Mouse (Mus musculus): Measurements from ENCODE around the gene Rnf5.

Gene Rnf5

DNA sequence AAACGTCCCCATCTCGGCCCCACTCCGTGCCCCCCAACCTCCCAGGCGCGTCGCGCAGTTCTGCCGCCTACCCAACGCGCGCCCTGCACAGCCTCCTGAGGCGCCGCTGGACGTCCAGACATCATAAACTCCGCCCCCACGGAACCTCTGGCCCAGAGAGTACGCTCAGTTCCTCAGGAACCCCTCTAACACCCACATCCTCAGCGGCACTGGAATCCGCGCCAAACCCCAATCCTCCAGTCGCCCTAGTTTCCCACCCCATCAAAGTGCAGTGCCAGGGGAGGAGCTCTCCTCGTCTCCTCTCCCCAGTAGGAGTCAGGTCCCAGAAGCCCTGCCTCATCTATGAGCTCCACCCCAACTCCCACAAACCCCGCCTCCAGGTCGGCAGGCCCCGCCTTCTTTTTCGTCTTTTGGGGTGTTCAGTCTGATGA, 28.8 kb upstream of the Rnf5 start:
- peak; percentile 79 for DNase-seq (ENCODE audit: low read depth)

DNA sequence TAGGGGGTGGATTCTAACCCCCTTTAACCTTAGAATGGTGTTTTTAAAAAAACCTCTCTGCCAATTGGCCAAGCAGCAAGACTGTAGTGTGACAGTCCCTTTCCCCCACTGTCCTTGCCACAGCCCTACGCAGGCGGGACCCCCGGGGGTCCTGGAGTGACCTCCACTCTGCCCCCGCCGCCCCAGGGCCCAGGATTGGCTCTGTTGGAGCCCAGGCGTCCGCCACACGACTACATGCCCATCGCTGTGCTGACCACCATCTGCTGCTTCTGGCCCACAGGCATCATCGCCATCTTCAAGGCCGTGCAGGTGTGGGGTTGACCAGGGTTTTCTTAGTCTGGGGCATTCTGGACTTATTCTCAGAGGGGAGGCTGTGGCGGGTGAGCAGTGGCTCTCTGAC, 28.2 kb upstream of the Rnf5 start:
- no peak for DNase-seq (ENCODE audit: low read depth)

DNA sequence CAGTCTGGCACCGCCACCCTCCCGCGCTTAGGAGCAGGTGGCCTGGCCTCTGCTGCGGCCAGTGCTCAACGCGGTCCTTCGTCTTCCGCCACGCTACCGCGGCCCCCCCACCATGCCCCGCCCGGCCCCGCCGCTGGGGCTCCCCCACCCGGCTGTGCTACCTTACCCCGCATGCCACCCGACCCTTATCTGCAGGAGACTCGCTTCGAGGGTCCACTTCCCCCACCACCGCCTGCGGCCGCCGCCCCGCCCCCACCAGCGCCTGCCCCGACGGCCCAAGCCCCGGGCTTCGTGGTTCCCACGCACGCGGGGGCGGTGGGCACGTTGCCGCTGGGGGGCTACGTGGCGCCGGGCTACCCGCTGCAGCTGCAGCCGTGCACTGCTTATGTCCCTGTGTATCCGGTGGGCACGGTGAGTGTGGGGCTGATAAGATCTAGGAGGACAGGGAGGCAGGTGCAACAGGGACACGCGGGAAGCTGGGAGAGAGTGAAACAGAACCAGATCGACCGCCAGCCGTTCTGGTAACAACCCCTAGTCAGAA, 27.3 kb upstream of the Rnf5 start:
- DNase-seq (ENCODE audit: low read depth), result peak; percentile 40

DNA sequence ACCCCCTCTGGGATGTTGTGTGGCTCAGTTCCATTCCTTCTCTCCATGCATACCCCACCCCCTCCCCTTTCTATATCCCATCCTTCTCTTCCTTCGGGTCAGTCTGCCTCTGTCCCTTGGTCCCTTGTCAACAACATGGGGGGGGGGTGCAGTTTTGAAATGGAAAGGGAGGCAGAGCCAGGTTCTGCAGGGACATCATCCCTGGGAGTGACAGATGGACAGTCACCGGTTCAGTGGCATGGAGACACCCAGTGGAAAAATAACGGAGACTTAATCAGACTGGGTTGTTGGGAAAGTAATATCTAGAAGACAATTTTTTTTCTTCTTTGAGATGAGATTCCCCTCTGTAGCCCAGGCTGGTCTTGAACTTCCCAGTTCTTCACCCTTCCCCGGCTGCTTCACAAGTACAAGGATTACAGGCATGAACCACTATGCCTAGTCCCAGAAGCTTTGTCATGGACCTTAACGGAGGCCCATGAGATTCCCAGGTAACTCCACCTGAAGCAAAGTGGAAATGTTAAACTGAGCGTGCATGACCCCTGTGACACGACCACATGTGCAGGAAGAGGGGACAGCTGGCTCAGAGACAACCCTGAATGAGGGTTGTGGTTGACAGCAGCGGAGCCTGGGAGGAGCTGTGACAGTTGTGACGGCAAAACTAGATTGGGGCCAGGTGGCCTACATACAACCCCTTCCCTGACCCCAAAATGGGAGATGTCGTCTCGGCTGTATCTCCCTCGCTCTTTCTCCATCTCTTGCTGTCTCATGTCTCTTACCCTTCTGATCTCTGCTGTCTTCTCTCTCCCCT, 26.5 kb upstream of the Rnf5 start:
- DNase-seq (ENCODE audit: low read depth), result peak; percentile 71

DNA sequence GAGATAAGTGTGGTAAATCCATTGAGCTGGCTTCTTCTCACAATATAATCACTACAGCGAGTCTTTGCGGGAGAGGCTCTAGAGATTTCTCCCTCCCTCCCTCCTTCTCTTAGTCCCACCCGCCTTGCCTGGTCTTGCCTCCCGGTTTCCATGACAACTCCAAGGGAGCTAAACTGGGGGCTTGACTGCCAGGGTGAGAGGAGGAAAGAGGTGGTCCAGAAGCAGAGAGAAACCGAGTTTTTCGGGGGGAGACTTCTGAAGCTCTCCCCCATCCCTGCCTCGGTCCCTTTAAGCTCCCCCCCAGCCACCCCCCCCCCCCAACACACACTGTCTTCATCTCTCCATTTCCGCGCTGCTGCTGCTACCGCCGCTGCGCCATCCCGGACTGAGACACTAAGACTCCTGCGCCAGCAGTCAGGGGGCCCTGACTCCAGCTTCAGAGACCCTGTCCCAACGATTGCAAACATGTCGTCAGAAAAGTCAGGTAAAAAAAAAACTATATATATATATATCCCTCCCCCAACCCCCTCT, 25.8 kb upstream of the Rnf5 start, which contains the start of gene Prrt1:
TSS of gene Prrt1 (plus strand) at position 313 of the 531 bp plus-strand sequence.
- peak; percentile 39 for DNase-seq (ENCODE audit: low read depth)

DNA sequence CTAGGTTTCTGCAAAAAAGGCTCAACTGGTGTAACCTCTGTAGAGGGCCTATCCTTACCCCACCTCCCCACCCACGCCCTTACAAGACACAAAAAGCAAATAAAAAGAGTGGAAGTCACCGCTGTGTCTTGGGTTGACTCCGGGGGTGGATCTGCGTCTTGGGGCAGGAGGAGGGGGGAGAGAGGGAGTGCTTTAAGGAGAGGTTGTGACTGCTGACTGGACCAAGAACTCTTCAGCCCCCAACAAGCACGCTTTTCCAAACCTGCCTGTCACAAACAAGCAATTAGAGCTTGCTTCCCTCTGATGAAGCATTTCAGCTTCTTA, 25.1 kb upstream of the Rnf5 start:
- DNase-seq (ENCODE audit: low read depth), result no peak

DNA sequence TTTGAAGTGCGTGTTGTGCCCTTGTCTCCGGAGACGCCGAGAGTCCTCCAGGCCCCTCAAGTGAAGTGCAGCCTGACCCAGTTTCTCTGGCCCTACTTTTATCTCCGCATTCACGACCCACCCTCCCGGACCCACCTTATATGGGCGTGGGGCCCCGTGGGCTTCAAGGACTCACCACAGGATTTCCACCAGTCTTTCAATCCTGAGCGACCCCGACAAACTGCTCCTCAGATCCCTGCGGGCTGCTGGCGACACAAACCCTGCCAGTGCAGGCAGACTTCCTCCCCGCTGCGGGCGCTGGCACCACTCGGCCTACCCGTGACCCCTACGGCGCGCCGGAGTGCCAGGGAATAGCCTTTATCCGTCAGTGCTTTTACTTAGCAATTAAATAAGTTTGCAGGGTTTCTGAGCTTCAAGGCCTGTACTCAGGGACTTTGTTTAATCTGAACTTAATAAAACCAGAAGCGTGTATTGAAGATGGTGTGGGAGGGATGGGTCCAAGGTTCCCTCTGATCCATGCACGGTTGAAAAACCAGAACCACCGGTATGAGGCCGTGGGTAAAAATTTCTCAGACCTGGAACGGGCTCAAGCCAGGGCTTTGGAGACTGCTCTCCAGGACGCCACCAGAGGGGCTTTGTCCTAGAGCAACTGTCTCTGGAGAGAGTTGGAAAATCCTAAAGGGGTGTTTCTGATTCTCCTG, 24.6 kb upstream of the Rnf5 start, which contains the start of gene Ppt2:
TSS of gene Ppt2 (minus strand) at position 568 of the 701 bp plus-strand sequence.
- DNase-seq (ENCODE audit: low read depth), result peak; percentile 54

DNA sequence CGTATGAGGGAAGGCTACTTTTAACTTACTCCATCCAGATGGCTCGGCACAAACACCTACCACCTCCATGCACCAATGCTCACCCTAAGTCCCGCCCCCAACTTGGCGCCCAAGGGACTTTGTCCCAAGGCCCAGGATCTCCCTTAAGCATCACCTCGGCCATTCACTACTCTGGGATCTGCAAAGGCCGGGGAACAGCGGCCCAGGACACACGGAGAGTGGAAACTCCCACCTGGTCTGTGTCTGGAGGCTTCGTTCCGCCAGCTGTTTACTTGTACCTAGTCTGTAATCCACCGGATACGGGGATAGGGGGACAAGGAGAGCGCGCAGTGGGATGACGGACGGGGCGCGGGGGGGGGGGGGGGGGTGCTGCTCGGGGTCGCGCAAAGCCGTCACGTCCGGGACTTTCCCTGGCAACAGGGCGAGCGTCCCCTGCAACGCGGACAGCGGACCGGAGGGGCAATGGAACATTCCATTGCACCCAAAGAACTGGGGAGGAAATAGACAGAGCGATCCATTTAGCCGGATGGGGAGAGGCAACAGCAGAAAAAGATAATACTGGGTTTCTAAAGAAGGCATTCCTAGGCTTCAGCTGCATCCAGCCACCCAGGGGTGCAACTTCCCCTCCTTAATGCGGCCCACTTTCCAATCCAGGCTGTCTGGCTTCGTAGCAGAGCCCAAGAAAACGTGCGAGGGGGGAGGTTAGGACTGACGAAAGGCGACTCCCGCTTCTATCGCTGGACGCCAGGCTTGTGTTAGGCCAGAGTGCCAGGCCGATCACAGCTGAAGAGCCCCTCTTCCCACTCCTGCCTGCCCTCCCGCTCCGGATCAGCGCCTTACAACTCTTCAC, 23.8 kb upstream of the Rnf5 start:
- DNase-seq (ENCODE audit: low read depth), result peak; percentile 84

DNA sequence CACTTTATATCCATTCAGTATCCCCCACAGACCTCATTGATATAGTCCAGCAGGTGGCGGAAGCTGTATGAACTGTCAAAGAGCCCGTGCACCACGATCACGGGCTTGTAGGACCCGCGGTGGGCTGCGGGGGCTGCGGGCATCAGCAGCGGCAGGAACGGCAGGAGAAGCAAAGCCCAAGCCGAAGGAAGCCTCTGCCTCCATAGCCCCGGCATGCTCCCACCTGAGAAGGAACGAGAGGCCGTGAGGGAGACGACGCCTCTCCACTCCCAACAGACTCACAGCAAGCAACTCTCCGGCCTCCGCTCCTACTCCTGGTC, 23.2 kb upstream of the Rnf5 start:
- peak; percentile 63 for DNase-seq (ENCODE audit: low read depth)

DNA sequence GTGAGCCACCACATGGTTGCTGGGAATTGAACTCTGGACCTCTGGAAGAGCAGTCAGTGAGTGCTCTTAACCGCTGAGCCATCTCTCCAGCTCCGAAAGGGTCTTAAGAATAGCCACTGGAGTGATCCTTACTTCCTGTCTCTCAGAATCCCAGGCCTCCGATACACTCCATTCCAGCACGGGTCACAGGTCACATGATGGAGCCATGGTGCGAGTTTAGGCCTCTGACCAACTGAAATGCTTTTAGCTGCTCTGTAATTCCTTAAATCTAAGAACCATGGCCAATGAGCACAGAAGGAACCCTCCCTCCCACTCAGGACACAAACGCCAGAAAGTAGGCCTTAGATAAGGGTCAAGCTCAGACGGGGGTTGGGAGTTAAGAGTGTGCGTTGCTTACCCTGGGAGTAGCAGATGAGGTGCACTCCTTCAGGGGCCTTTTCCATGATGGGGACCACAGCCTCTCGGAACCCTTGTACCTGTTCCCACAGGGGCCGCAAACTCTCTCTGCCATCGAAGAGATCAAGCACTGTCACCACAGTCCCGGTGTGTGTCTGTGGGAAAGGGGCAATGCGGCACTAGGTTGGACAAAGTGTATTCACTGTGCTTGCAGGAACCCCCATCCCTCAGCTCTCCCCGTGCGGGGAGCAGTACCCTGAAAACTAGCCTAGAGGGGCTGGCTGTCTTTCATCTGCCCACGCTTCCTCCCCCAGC, 22.7 kb upstream of the Rnf5 start:
- no peak for DNase-seq (ENCODE audit: low read depth)

DNA sequence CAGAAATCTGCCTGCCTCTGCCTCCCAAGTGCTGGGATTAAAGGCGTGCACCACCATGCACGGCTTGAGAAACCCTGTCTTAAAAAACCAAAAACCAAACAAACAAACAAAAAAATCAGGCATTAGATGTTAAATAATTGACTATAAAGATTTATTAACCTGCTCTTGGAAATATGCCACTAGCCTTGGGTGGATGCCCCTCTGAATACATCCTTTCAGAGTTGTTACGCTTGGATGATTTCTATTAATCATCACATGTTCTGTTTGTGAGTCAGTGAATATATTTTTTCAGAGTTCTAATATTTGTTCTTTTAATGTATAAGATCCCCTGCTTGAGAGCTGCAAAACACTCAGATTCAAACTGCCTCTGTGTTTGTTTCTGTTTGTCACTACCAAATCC, 21.5 kb upstream of the Rnf5 start:
- DNase-seq (ENCODE audit: low read depth), result no peak

DNA sequence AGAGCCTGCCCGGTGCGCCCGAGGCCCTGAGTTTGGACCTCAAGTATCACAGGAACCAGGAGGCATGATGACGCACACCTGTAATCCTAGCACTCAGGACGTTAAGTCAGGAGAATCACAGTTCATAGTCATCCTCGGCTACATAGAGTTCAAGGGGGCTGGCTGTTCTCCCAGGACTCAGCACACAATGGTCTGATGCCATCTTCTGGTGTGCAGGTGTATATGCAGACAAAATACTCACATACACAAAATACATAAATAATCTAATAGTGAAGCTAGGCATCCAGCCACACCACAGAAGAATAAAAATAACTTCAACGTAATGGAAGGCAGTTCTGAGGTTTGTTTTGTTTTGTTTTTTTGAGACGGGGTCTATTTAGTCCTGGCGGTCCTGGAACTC, 19.7 kb upstream of the Rnf5 start:
- no peak for DNase-seq (ENCODE audit: low read depth)

DNA sequence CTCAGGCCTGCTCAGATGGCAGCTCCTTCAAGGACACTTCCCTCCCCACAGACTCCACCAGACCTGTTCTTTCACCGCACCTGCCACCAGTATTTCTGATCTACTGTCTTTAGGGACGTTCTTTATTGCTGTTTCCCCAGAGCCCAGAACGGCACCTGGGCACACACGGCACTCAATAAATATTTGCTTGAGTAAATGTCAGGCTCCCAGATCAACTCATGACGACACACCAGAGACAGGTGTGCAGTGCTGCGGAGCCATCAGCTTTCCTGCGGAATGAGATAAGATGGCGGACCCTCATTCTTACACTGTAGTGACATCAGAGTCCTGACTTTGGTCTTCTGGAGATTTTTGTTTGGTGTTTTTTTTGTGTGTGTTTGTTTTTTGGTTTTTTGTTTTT, 17.5 kb upstream of the Rnf5 start:
- no peak for DNase-seq (ENCODE audit: low read depth)

DNA sequence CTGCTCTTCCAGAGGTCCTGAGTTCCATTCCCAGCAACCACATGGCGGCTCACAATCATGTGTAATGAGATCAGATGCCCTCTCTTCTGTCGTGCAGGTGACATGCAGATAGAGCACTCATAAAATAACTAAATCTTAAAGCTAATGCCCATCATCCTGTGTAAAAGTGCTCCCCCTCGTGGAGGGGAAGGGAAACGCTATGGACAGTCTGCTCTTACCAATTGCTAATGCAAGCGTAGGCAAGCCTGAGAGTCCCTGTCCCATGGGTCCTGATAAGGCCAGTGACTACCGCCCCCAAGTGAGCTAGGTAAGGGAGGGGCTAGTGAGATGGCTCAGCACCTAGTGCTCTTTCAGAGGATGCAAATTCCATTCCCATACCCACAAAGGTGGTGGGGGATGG, 15.5 kb upstream of the Rnf5 start:
- peak; percentile 90 for DNase-seq (ENCODE audit: low read depth)

DNA sequence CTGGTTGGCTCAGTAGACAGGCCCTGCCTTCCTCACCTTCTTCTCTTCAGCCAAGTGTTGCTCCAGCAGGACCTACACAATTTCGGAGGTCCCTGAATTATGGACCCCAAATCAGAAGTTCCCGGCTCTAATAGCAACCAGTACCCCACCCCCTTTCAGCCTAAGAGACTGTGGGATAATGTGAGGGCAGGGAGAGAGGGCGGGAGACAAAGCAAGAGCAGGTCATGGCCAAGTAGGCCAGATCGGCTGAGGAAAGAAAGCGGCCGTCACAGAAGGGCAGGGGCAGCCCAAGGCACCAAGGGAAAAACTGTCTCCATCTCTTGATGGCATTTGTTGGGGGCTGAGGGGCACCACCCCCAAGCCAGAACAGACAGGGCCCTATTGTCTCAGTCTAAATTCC, 12.4 kb upstream of the Rnf5 start, which contains the start of gene Egfl8:
TSS of gene Egfl8 (minus strand) at position 101 of the 400 bp plus-strand sequence.
- DNase-seq (ENCODE audit: low read depth), result no peak

DNA sequence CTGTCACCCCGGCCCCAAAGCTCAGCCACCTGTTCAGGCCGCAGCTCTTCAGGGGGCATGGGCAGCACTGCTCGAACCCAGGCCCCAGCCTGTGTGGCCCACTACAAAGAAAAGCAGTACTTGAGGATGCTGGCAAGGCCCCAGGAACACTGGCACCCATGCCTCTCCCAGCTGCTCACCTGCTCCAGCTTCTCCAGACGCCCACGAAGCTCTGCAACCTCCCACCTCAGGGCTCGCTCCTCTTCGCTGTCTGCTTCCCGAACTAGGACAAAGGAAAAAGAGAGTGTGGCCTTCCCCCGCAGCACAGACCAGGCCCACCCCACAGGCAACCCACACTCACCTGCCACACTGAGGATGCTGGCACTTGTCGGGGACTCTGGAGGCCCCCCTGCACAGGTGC, 10.3 kb upstream of the Rnf5 start:
- no peak for DNase-seq (ENCODE audit: low read depth)

DNA sequence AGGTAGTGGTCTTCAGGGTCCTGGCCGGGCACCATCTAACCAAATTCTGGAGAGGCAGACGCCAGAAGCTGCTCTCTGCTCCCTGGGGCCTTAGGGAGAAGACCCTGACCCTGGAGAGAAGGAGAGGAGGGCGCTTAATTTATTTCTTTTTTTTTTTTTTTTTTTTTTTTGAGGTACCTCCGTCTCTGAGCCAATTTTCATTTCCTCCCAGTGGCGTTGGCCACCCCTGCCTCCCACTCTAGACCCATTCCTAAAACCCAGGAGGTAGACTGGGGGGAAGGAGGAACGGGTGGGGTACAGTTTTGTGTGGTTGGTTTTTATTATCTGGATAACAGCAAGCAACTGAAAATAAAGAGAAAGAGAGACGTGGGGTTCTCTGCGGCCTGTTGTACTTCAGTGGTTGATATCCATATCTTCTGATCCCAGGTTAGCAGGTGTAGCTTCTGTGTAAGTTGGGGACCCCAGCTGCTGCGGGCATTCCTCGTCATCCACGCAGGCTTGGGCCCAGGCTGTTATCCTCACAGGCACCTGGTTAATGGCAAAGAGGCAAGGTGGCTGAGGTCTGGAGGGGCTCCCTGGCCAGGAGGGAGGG, 9.7 kb upstream of the Rnf5 start:
- no peak for DNase-seq (ENCODE audit: low read depth)

DNA sequence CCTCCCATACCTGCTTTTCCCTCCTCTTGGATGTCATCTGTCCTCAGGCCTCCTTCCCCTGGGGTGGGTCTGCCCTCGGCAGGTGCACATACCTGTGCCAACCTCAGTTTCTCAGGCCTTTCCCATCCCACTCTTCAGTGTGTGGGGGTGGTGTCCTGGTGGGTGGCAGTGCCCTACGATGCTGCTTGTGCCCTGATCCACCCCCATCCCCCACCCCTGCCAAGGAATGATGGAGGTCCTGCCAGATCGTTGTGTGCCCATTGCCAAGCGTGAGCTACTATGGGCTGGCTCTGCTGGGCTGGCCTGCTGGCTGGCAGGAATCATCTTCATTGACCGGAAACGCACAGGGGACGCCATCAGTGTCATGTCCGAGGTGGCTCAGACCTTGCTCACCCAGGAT, 7.6 kb upstream of the Rnf5 start:
- DNase-seq (ENCODE audit: low read depth), result no peak

DNA sequence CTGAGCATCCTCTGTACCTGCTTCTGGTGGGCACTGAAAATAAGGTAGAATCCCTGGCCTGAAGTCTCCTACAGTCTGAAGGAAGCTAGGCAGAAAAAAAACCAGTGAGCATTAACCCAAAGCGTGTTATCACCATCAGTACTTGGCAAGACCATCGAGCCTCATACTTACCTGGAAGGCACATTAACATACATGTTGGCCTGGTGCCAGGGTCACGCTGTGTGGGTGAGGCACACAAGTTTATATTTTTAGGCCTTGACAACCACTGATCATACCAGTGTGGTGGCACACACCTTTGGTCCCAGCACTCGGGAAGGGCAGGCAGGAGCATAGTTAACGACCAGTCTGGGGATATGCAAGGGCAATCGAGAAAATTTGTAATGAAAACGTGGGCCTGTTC, 4.5 kb upstream of the Rnf5 start:
- DNase-seq (ENCODE audit: low read depth), result no peak

DNA sequence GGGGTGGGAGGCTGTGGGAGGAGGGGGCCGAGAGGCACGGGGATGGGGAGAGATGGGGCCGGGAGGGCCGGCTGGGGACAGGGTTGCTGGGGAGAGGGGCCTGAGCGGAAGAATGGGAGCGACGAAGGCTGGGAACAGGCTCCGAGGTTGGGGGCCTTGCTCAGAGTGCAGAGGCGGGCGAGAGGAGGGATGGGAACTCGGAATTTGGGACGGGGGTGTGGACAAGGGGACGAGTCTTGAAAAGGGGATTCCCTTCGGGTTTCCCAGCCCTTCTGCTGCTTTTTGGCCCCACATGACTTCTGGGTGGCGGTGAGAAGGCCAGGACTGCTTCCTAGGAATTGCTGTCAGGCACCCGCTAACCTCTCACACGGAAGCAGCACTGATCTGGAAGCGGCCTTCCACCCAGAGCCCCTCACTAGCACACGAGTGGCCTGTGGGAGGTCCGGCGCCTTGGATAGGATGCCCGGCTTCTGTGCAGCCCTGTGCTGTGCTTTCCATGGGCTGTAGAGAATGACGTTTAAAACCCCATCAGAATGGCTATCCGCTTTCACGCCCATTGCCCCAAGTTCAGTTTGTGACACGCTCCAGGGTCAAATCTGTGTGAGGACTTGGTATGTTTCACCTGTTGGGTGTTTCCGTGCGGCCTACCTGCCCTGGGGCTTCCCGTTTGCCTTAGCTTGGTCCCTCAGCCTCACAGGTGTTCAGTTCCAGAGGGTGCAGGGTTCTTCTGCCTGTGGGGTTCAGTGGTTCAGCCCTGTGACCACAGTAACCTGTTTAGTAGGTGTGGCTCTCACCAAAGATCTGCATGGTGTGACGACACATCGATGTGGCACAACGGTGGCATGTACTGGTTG, 2.9 kb upstream of the Rnf5 start:
- DNase-seq (ENCODE audit: low read depth), result peak; percentile 49
